Mouse (Mus musculus) lung, embryonic 16.5 days (tissue): Measurements from ENCODE around the gene Cers1. TPM values are rescaled to one million over a fixed set of nuclear protein-coding genes. Genes with fewer than 3 reads are reported as not detected.
A peak's percentile ranks its signal among the peaks of the same experiment; 100 is the strongest.

Experiments
- ATAC-seq: fragments of 200-750 bp; cut with Nextera tagmentation; 2 replicates; pipeline ENCODE4 v1.8.0; 2017; ENCODE audit warnings: low read depth, mild to moderate bottlenecking, moderate library complexity
- H3K27ac ChIP-seq: fragments of 300-500 bp; sonication (generic); 2 replicates; pipeline ENCODE4 v1.5.1; 2014; ENCODE audit warnings: mild to moderate bottlenecking, control low read depth, low read length
- H3K27me3 ChIP-seq: fragments of 300-500 bp; sonication (generic); 2 replicates; pipeline ENCODE4 v1.6.1; 2014; ENCODE audit warnings: low read depth, low read length, mixed read lengths; ENCODE audit not compliant: control insufficient read depth, insufficient read depth
- H3K36me3 ChIP-seq: fragments of 300-500 bp; sonication (generic); 2 replicates; pipeline ENCODE4 v1.6.1; 2014; ENCODE audit warnings: low read length; ENCODE audit not compliant: control insufficient read depth, insufficient read depth
- H3K4me1 ChIP-seq: fragments of 300-500 bp; sonication (generic); replicated peaks from 2 replicates; pipeline ENCODE4 v1.6.1; 2014; ENCODE audit warnings: low read length, mixed read lengths; ENCODE audit not compliant: control insufficient read depth, insufficient read depth
- H3K4me2 ChIP-seq: fragments of 300-500 bp; sonication (generic); 2 replicates; pipeline ENCODE4 v1.6.1; 2014; ENCODE audit warnings: low read depth, low read length, control low read depth
- H3K4me3 ChIP-seq: fragments of 300-500 bp; sonication (generic); 2 replicates; pipeline ENCODE4 v1.5.1; 2014; ENCODE audit warnings: mild to moderate bottlenecking, low read length, control low read depth
- H3K9ac ChIP-seq: fragments of 300-500 bp; sonication (generic); 2 replicates; pipeline ENCODE4 v1.6.1; 2014; ENCODE audit warnings: low read length, control low read depth
- H3K9me3 ChIP-seq: fragments of 300-500 bp; sonication (generic); 2 replicates; pipeline ENCODE4 v1.6.1; 2016; ENCODE audit warnings: low read length; ENCODE audit not compliant: control insufficient read depth
- WGBS: fragments of 180-500 bp; shearing (Covaris S2); extraction: QIAGEN DNeasy Blood & Tissue Kit; methylation state at CpG from one replicate; pipeline ENCODE4 v1.1.7; 2014; 5-methylcytosine and 5-hydroxymethylcytosine counted together
- polyA plus RNA-seq: library from polyadenylated mRNA; unstranded; fragments of >200 nt; fragmentation: Nextera tagmentation; extraction: Ambion mirVana; gene quantifications from 2 replicates; pipeline ENCODE4 v1.2.1, GENCODE M21; 2015

Cers1 gene
- polyA plus RNA-seq, 1 experiment from 2014 or later = 3.0 TPM

DNA sequence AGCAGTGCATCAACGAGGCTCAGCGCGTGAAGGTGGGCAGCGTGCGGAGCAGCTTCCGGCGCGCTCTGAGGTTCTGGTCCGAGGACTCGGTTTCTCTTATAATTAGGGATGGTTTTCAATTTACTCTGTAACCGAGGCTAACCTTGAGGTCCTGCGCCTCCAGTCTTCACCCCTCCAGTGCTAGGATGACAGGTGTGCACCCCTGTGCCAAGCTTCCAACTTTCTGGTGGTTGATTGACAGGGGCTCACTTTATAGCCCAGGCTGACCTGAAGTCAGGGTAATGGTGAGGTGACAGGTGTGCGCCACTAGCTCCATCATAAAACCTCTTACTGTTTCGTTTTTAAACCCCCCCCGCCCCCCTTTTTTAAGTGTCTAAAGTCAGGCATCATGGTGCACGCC lies 12.7 kb upstream of the Cers1 start:
- H3K36me3 ChIP-seq = peaks cover 23% of the 10 kb centered on the region
- ATAC-seq = peak; percentile 21; the same call in 1 of the 2 replicates

DNA sequence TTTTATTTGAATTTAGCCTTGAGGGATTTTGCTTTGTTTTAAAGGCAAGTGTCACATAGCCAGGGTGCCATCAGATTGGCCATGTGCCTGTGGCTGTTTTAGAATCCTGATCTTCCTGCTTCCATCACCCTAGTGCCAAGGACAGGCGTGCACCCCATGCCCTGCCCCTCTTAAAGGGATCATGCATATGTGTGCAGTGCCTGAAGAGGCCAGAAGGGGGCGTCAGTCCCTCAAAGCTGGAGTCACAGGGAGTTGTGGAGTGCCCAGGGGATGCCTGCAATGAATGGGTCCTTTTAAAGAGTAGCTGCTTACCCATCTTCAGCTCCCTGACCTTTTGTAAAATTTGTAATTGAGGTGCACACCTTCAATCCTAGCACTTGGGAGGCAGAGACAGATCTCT lies 6.3 kb upstream of the Cers1 start:
- 20% methylated on average over 2 of the region's 2 CpGs for WGBS
- H3K4me1 ChIP-seq = no peaks in the 10 kb centered on the region
- no peak for ATAC-seq
- H3K9me3 ChIP-seq = no peaks in the 10 kb centered on the region
- no peak overlapping the region for H3K9ac ChIP-seq
- no peak overlapping the region for H3K4me3 ChIP-seq
- H3K4me2 ChIP-seq = no peak overlapping the region
- H3K27ac ChIP-seq = no peak overlapping the region
- peaks cover 44% of the 10 kb centered on the region for H3K36me3 ChIP-seq
- no peaks in the 10 kb centered on the region for H3K27me3 ChIP-seq

More for the DNA sequence above, 12.7 kb upstream of the Cers1 start:
- H3K27me3 ChIP-seq = no peaks in the 10 kb centered on the region
- no peaks in the 10 kb centered on the region for H3K9me3 ChIP-seq
- peak overlapping the region; percentile 76 for H3K27ac ChIP-seq
- peak overlapping the region; percentile 79 for H3K4me3 ChIP-seq
- H3K4me1 ChIP-seq = peaks cover 15% of the 10 kb centered on the region
- WGBS = 3% methylated on average over 16 of the region's 16 CpGs
- peak overlapping the region; percentile 77 for H3K4me2 ChIP-seq
- H3K9ac ChIP-seq = peak overlapping the region; percentile 83

DNA sequence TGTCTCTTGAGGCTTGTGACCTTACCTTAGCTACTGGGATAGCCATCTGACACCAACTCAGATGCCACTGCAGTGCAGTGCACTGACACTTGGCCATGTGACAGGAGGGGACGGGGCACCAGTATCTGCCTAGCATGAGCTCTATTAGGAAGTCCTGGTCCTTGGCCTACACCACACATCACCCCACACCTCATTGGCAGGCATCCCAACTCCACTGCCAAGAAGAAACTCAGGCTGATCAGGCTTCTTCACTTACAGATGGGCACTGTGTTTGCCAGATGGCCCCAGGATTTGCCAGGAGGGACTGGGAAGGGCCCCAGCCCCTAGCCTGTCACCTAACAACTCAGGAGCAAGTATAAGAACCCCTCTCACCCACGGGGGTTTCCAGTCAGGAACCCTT lies 2.2 kb upstream of the Cers1 start:
- Histone ChIP-seq H3K4me1 (peaks cover 23% of the 10 kb centered on the region), H3K27me3 (no peaks in the 10 kb centered on the region), H3K36me3 (peaks cover 21% of the 10 kb centered on the region), H3K27ac (no peak overlapping the region), H3K4me2 (no peak overlapping the region), H3K4me3 (no peak overlapping the region), H3K9me3 (no peaks in the 10 kb centered on the region), H3K9ac (no peak overlapping the region)
- ATAC-seq = no peak
- WGBS = 58% methylated on average over 2 of the region's 2 CpGs

DNA sequence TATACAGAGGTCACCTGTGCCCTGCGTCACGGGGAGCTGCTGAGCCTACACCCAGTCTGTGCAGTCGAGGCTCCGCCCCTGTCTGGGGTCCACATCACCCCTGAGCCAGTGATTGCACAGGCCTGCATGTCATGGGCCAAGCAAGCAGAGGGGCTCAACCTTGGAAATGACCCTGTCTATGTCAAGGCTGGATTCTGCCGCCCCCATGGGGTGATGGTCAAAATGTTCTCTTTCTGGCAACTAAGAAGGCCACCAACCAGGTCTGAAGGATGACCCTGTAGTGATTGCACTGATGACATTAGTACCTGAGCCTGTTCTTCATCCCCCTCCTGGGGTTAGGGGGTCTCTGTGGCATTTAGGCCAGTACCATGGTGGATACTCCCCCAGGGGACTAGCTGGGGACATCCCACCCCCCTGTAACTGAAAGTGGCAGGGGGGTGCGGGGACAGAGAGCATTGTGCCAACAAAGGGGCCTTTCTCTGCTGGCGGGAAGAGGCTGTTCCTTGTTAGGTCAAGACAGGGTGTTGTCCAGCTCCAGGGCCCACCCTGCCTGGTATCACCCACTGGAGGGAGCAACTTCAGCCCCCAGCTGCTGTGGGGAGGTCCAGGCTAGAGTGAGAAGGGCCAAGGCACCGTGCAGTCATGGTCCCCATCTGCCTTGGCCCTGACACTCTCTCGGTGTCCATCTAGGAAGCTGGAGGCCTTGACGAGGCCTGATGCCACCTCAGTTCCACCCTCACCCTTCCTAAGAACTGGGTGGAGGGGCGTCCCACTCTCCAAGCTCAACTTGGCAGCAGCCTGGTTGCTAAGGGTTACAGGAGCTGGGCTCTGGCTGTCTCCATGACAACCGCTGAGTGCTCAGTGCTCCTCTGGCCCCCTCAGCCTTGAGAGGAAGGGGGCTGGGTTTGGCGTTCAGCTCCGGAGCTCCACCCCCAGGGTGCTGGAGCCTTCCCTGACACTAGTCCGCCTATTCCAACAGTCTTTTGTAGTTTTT lies 1.2 kb downstream of the Cers1 start:
- H3K27ac ChIP-seq = no peak overlapping the region
- peaks cover 6% of the 10 kb centered on the region; the same call in 1 of the 2 replicates for H3K36me3 ChIP-seq
- 12% methylated on average over 15 of the region's 15 CpGs for WGBS
- ATAC-seq = peak; percentile 79
- peaks cover 23% of the 10 kb centered on the region for H3K4me1 ChIP-seq
- no peak overlapping the region; the same call in 1 of the 2 replicates for H3K9ac ChIP-seq
- H3K4me3 ChIP-seq = peak overlapping the region; percentile 60
- H3K9me3 ChIP-seq = no peaks in the 10 kb centered on the region
- peak overlapping the region; percentile 85 for H3K4me2 ChIP-seq
- H3K27me3 ChIP-seq = no peaks in the 10 kb centered on the region

DNA sequence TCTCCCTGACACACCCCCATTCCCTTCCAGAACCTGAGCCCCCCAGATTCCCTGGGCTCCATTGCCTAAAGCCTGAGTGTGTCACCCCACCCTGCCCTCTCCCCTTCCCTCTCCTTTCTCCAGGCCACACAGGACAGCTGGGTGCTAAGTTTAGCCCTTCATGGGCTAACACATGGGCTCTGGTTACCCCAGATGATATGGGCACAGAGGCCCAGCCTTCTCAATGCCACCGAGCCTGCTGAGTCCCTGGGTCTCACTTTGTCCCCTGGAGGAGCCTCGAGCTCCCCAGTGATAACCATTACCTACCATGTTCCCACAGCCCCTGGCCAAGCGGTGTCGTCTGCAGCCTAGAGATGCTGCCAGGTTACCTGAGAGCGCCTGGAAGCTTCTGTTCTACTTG lies 2.3 kb downstream of the Cers1 start:
- no peak for ATAC-seq
- Histone ChIP-seq H3K36me3 (peaks cover 5% of the 10 kb centered on the region; the same call in 1 of the 2 replicates), H3K9me3 (no peaks in the 10 kb centered on the region), H3K9ac (no peak overlapping the region), H3K4me3 (no peak overlapping the region), H3K4me2 (no peak overlapping the region), H3K27ac (no peak overlapping the region), H3K4me1 (peaks cover 23% of the 10 kb centered on the region), H3K27me3 (no peaks in the 10 kb centered on the region)
- WGBS = 82% methylated on average over 5 of the region's 5 CpGs

DNA sequence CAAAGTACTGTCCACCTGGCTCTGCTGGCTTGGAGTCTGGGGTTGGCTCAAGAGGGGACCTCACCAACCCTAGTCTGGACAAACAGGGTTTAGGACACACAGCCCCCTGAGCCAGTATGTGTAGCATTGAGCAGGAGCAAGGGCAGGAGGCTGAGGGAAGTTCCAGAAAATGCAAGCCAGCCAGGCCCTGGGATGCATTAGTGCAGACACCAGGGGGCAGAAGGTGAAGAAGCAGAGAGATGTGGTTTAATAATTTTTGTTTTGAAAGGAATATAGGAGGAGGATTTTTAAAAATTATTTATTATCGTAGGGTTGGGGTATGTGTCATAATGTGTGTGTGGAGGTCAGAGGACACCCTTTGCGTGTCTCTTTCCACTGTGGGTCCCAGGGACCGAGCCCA lies 8.1 kb downstream of the Cers1 start:
- Histone ChIP-seq H3K36me3 (no peaks in the 10 kb centered on the region), H3K4me2 (no peak overlapping the region), H3K4me1 (no peaks in the 10 kb centered on the region), H3K27ac (no peak overlapping the region), H3K27me3 (no peaks in the 10 kb centered on the region), H3K9ac (no peak overlapping the region), H3K4me3 (no peak overlapping the region), H3K9me3 (no peaks in the 10 kb centered on the region)
- WGBS = 90% methylated on average over 3 of the region's 3 CpGs
- no peak for ATAC-seq

DNA sequence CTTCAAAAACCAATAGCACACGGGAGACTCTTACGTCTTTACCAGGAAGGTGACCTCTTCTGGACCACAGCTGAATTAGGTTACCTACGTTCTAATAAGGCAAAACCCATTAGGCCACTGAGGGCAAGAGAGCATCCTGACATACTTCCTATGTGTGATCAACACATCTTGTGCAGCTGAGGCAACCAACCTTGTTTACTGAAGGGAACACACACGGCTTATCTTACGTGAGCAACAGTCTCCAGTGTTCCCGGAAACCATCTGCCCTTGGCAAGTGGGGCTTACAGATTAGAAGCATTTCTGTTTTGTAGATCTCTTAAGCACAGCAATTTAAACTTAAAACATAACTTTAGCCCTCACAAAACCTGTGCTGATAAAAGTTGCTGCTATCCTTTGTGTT lies 11.9 kb downstream of the Cers1 start:
- WGBS = 88% methylated on average over 6 of the region's 6 CpGs
- Histone ChIP-seq H3K4me3 (no peak overlapping the region), H3K27ac (no peak overlapping the region), H3K4me2 (no peak overlapping the region), H3K9ac (no peak overlapping the region), H3K9me3 (no peaks in the 10 kb centered on the region), H3K36me3 (peaks cover 11% of the 10 kb centered on the region), H3K4me1 (peaks cover 19% of the 10 kb centered on the region), H3K27me3 (peaks cover 2% of the 10 kb centered on the region; the same call in 1 of the 2 replicates)
- no peak for ATAC-seq

DNA sequence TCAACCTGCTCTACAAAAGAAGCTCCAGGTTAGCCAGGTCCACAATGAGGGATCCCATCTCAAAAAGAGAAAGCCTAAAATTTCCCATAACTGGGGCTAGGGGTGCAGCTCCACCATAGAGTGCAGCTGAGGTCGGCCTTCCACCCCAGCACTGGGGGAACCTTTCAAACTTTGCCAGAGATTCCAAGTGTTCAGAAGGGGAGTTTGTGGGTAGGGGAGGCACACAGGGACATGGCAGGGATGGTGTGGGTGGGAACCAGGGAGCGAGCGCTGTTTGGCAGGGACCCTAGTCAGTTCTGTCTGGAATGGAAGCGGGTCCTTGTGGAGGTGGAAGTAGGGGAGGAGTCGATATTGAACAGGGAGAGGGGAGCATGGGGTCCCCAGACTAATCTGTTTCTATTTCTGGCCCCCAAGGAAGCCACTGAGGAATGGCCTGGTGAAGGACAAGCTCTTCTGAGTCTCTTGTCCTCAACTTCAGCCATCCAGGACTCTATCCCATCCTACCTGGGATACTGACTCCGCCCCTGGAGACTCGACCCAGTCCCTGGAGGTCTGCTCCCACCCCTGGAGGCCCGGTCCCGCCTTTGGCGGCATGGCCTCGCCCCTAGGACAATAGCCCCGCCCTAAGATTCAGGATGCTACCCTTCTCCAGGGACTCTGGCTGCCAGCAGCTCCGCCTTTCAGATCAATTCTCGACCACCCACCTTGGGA lies 13.7 kb downstream of the Cers1 start, which contains the start of gene Gdf1:
Gdf1 (plus strand) TSS at position 694 of the 711 bp plus-strand sequence.
- ATAC-seq = no peak
- Histone ChIP-seq H3K27me3 (peaks cover 2% of the 10 kb centered on the region; the same call in 1 of the 2 replicates), H3K4me3 (peak within 1 kb of the TSS; percentile 12), H3K4me1 (peaks cover 19% of the 10 kb centered on the region), H3K9ac (peak within 1 kb of the TSS; percentile 47; the same call in 1 of the 2 replicates), H3K9me3 (no peaks in the 10 kb centered on the region), H3K27ac (no peak within 1 kb of the TSS), H3K36me3 (peaks cover 28% of the 10 kb centered on the region), H3K4me2 (peak within 1 kb of the TSS; percentile 39)
- 29% methylated on average over 14 of the region's 14 CpGs for WGBS
